Mouse (Mus musculus) Muller cell, postnatal 12 days (primary cell): ENCODE measurements around the gene Rgs17.

Experiments
- DNase-seq: peaks from one replicate; pipeline ENCODE4 v3.0.0-alpha.2; 2015; ENCODE audit errors: inconsistent ontology term

Gene Rgs17

GRCm38 (mm10) chr10:5824779-5825178 is 97.4 kb downstream of the Rgs17 start:
- peak; percentile 70 for DNase-seq

DNA sequence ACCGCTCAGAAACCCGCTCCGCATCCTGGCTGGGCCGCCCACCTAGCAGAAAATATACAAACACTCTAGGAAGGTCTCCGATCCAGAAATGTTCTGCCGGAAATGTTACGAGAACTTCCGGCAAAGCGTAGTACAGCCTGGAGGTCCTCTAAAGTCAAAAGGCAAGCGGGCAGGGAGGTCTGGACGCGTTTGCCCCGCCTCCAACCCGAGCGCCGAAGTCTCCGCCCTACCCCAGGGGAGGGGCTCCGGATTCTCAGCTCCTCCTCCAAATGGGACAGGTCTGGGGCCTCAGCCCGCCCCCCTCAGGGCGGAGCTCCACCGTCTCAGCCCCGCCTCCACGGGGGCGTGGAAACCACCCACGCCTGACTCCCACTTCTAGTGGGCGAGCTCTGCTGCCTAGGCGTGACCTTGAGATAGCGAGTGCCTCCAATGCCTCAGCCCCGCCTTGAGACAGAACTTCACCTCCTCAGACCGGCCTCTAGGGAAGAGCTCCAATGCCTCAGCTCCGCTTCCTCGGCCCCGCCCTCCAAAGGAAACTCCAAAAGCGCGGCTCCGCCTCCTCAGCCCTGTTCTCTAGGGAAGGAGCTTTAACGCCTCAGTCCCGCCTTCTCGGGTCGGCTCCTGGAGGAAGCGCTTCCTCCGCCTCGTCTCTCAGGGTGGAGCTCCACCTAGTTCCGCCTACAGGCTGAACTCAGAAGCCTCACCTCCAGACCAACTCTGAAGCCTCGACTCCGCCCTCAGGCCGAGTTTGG is 98.3 kb downstream of the Rgs17 start, which contains the start of gene Mtrf1l:
Mtrf1l (minus strand) TSS at position 171 of the 752 bp plus-strand sequence.
- DNase-seq: peak; percentile 99

DNA sequence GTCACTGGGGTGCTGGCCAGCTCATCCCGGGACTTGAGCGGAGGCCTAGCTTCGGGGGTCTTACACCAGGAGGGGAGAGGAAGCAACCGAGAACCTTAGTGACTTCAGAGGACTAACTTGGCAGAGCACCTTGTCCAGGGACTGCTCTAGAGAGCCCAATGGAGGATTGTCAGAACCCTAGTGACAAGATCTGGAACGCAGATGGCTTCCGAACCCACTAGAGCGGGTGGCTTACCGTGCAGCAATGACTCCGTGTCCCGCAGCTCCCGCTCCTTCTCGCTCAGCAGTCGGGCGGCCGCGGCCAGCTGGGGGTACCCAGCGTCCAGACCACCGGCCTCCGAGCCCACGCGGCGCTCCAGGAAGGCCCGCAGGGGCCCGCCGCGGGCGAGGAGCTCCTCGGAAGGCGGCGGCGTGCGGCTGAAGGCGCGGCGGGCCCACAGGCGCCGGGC is 98.9 kb downstream of the Rgs17 start:
- no peak for DNase-seq

GRCm38 (mm10) chr10:5818772-5819171 is 103.4 kb downstream of the Rgs17 start:
- no peak for DNase-seq

DNA sequence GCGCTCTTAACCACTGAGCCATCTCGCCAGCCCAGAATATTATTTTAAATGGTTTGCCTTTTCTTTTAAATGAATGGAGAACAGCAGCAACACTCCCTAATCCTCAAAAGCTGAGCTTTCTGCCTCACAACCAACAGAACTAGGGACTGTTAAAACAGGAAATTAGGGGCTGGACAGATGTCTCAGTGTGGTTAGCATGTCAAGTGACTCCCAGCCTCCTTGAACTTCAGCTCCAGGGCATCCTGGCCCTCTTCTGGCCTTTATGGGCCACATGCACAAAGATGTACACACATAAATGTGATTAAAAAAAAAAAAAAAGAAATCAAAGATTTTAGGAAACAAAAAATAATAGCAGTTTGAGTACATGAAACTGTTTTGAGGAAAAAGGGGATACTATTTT is 106.2 kb downstream of the Rgs17 start:
- DNase-seq: no peak

- no peak for DNase-seq
Measured at GRCm38 (mm10) chr10:5813724-5814123, 108.5 kb downstream of the Rgs17 start.

DNA sequence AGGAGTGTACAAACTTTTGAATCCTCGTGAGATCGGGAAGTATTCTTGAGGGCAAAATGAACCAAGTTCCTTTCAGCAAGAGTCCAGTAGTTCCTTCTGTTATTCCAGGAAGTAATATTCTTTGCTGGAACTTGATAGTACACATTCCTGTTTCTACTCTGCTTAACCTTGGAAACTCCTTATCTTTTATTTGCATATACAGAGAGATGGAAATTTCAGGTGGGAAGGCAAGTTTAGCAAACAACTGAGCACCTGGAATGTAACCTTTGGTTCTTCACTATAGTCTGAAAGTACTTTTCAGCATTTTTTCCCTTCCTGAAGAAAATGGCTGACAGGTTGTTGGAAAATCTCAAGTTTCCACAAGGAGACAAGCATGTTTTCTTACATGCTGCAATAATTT is 114.5 kb downstream of the Rgs17 start:
- no peak for DNase-seq

- no peak for DNase-seq
Measured at GRCm38 (mm10) chr10:5806996-5807395, 115.2 kb downstream of the Rgs17 start.

GRCm38 (mm10) chr10:5806416-5806815 is 115.8 kb downstream of the Rgs17 start:
- DNase-seq: no peak

GRCm38 (mm10) chr10:5805731-5806307 is 116.4 kb downstream of the Rgs17 start:
- DNase-seq: peak; percentile 99

DNA sequence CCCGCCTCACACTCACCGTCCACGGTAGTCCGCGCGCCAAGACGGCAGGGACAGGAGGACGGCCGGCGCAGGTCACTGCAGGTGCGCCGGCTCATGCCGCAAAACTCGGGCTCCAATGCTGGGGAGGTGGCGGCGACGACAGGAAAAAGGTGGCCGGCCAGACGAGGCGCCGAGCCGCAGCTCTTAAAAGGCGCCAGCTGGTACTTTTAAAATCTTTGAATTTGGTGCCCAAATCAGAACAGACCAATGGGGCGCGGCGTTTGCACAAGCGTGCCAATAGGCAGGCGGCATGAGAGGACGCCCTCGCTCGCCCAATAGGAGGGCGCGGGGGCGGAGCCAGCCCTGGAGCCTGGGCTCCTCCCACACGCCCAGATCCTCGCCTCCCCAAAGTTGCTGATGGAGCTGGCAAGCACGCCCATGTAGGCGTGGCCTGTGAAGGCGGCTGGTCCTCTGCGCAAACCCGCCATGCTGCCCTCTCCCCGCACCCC is 116.9 kb downstream of the Rgs17 start, which contains the start of gene Fbxo5:
Fbxo5 (minus strand) TSS at position 358 of the 488 bp plus-strand sequence.
- DNase-seq: peak; percentile 99

GRCm38 (mm10) chr10:5804691-5805156 is 117.5 kb downstream of the Rgs17 start:
- no peak for DNase-seq

GRCm38 (mm10) chr10:5803739-5804138 is 118.5 kb downstream of the Rgs17 start:
- DNase-seq: no peak

DNA sequence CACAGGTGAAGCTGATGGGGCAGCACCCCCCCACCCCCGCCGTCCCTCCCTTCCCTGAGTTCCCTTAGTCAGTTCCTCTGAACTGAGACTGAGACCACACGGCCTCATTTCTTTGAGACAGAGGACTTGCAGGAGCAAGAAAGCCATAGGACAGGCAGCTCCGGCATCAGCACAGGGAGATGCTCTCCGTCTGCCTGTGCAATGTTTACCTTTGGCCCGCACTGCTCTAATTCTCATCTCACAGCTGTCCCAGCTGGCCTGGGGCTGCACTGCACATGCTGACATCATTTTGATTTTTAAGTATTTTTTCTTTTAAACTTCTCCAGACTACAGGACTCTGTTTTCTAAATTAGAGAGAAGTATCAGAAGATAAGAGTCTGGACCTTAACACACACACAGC is 119.3 kb downstream of the Rgs17 start:
- DNase-seq: no peak

DNA sequence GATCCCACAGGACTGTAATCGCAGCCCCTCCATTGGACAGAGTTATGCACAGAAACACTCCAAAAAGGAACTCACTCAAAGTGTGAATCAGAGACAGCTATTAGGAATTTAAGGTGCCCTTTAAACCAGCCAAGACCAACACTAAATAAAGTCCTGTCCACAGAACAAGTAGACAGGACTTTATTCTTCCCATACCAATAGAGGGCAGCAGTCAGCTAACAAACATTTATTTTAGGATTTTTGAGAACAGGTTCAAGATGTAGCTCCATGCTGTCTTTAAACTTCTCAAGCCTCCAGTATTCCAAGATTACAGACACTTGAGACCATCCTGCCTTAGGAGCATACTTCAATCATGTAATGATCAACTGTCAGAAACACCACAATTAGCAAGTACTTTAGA is 121.7 kb downstream of the Rgs17 start:
- no peak for DNase-seq

- DNase-seq: no peak
Measured at GRCm38 (mm10) chr10:5798069-5798468, 124.1 kb downstream of the Rgs17 start.

DNA sequence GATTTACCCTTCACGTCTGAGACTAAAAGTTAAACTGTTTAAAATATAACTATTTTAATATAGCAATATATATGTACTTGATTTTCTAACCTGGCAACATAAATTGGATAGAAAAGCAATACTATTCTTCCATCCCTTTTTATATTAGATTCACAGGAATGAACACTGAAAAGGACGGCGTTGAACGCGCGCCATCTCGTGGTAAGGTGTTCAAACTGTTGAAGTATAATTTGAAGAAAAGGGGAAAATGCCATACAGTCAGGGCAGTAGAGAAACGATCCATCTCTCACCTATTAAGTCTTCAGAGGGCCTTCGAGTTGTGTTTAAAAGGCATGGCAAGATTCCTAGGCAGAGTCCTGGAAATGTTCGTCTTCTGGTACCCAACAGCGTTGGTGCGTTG is 131.5 kb downstream of the Rgs17 start:
- peak; percentile 32 for DNase-seq

DNA sequence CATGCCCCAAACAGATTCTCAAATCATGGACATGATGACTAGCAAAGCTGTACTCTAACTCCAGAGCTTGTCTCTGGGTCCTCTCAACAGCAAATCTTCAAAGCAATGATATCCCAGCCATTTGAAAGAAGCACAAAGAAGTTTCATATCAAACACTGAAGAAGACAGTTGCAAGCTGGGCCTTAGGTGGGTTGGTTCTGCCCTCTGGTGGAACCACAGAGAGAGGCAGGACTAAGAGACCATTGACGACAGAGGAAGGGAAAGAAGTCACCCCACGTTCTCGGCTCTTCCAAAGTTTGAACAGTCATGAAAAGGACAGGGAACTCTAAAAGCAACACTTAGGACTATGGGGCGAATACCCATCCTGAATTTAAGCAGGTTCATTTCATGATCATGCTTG is 135.3 kb downstream of the Rgs17 start:
- no peak for DNase-seq
